Mouse (Mus musculus) myocyte (in vitro differentiated cells): Measurements from ENCODE around the gene Peak1. TPM values are rescaled to one million over a fixed set of nuclear protein-coding genes. Genes with fewer than 3 reads are reported as not detected.

Source experiments
- H3K27me3 ChIP-seq: one replicate; pipeline ENCODE4 v1.6.1; 2011; ENCODE audit not compliant: control insufficient read depth, insufficient read depth, insufficient read length
- H3K36me3 ChIP-seq: one replicate; pipeline ENCODE4 v1.6.1; 2011; ENCODE audit not compliant: control insufficient read depth, insufficient read depth
- H3K4me2 ChIP-seq: one replicate; pipeline ENCODE4 v1.6.1; 2011; ENCODE audit warnings: low read depth, control low read depth
- H3K4me3 ChIP-seq: one replicate; pipeline ENCODE4 v1.5.1; 2011; ENCODE audit warnings: mild to moderate bottlenecking, control low read depth, moderate library complexity
- H3K79me2 ChIP-seq: one replicate; pipeline ENCODE4 v1.6.1; 2011; ENCODE audit not compliant: control insufficient read depth, insufficient read depth
- H3ac ChIP-seq: one replicate; pipeline ENCODE4 v1.6.1; 2011; ENCODE audit not compliant: control insufficient read depth, insufficient read length
- CEBPB ChIP-seq: IDR thresholded peaks from 2 replicates; pipeline ENCODE4 v1.6.1; 2011; ENCODE audit warnings: mild to moderate bottlenecking, moderate library complexity; ENCODE audit not compliant: poor library complexity, insufficient read depth, severe bottlenecking
- E2F4 ChIP-seq: IDR thresholded peaks from one replicate; pipeline ENCODE4 v1.6.1; 2011; ENCODE audit warnings: mild to moderate bottlenecking, control low read depth, moderate library complexity; ENCODE audit not compliant: insufficient read depth
- MAX ChIP-seq: IDR thresholded peaks from one replicate; pipeline ENCODE4 v1.6.1; 2011; ENCODE audit warnings: low read depth, mild to moderate bottlenecking, control low read depth
- MYOD1 ChIP-seq, 3 experiments: IDR thresholded peaks; one replicate each; pipeline ENCODE4 v1.6.1; 2011; ENCODE audit warnings: control low read depth in 2 of 3, low read depth in 2 of 3, mild to moderate bottlenecking in 2 of 3, moderate library complexity in 1 of 3; ENCODE audit not compliant: insufficient read length in 2 of 3, control insufficient read depth in 1 of 3
- MYOG ChIP-seq, 3 experiments: IDR thresholded peaks; one replicate each; pipeline ENCODE4 v1.6.1; 2011; ENCODE audit warnings: control low read depth in 2 of 3, low read depth in 2 of 3, mild to moderate bottlenecking in 2 of 3; ENCODE audit not compliant: insufficient read length in 2 of 3, control insufficient read depth in 1 of 3, insufficient read depth in 1 of 3
- POLR2A ChIP-seq: IDR thresholded peaks from one replicate; pipeline ENCODE4 v1.6.1; 2011; ENCODE audit warnings: low read depth, mild to moderate bottlenecking, control low read depth, moderate library complexity; ENCODE audit not compliant: insufficient read length
- POLR2AphosphoS2 ChIP-seq: IDR thresholded peaks from one replicate; pipeline ENCODE4 v1.6.1; 2011; ENCODE audit warnings: low read depth, control low read depth; ENCODE audit not compliant: insufficient read length
- REST ChIP-seq: IDR thresholded peaks from one replicate; pipeline ENCODE4 v1.6.1; 2011; ENCODE audit warnings: mild to moderate bottlenecking, control low read depth, moderate library complexity; ENCODE audit not compliant: insufficient read depth, insufficient read length
- SRF ChIP-seq: IDR thresholded peaks from one replicate; pipeline ENCODE4 v1.6.1; 2011; ENCODE audit warnings: low read depth; ENCODE audit not compliant: control insufficient read depth, insufficient read length
- TCF12 ChIP-seq: IDR thresholded peaks from one replicate; pipeline ENCODE4 v1.6.1; 2011; ENCODE audit warnings: mild to moderate bottlenecking, control low read depth; ENCODE audit not compliant: poor library complexity, insufficient read depth, severe bottlenecking
- TCF3 ChIP-seq: IDR thresholded peaks from one replicate; pipeline ENCODE4 v1.6.1; 2011; ENCODE audit warnings: low read depth, control low read depth; ENCODE audit not compliant: insufficient read length
- USF1 ChIP-seq: IDR thresholded peaks from one replicate; pipeline ENCODE4 v1.6.1; 2011; ENCODE audit warnings: low read depth, mild to moderate bottlenecking, control low read depth, moderate library complexity
- polyA plus RNA-seq: library from polyadenylated mRNA; unstranded; fragments of >200 nt; fragmentation: generic; extraction: Trizol; gene quantifications from one replicate; pipeline ENCODE4 v1.2.1, GENCODE M21; 2012; ENCODE audit warnings: missing spikeins

The Peak1 gene
- polyA plus RNA-seq, 1 experiment = 13.3 TPM

DNA sequence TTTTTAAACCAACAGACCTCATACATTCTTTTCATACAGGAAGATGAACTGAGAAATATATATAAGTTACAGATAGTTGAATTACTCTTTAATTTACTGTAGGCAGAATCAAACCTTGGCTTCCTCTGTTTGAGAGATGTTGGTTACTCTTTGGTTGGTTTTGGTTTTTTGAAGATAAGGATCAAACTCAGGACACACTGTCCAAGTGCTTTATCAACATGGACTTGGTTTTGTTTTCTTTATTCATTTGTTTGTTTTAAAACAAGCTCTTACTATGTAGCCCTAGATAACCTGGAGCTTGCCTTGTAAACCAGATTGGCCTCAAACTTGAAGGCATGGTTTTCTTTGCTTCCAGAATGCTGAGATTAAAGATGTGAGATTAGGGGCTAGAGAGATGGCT lies 85.1 kb downstream of the Peak1 start:
- peaks cover 74% of the 10 kb centered on the region for H3K79me2 ChIP-seq
- H3K4me2 ChIP-seq = no peak overlapping the region
- H3K4me3 ChIP-seq = no peak overlapping the region
- no peaks in the 10 kb centered on the region for H3K27me3 ChIP-seq
- TF ChIP-seq SRF (no peak), REST (no peak), TCF12 (no peak), POLR2A (no peak), USF1 (no peak), MYOG (IDR thresholded peaks at IDR 0.05; ENCODE audit: control insufficient read depth in 1 of 3, insufficient read depth in 1 of 3, insufficient read length in 2 of 3, low read depth in 2 of 3) (no peak), MYOD1 (IDR thresholded peaks at IDR 0.05; ENCODE audit: control insufficient read depth in 1 of 3, insufficient read length in 2 of 3, low read depth in 2 of 3) (no peak), MAX (no peak), E2F4 (no peak), TCF3 (no peak), POLR2AphosphoS2 (no peak)
- no peaks in the 10 kb centered on the region for H3K36me3 ChIP-seq
- no peak overlapping the region for H3ac ChIP-seq

DNA sequence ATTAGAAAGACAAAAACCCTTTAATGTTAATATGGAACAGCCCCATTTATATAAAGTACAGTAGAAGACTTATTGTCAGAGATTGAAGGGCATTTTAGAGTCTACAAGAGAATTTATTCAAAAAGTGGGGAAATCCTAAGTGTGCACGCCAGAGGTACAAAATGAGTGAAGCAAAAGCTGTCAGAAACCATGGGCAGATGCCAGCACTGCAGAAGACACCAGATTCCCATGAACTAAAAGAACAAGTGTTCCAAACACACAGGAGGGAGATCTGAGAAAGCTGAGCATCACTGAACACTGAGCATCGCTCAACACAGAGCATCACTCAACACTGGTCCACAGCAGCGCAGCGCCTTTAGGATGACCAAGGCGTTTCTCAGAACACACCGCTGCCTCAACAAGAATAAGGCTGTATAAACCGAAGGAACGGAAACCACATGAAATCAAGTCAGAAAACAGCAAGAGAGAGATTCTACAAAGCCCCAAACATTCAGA lies 91.3 kb downstream of the Peak1 start:
- Histone ChIP-seq H3K36me3 (no peaks in the 10 kb centered on the region), H3K4me2 (no peak overlapping the region), H3K79me2 (peaks cover 52% of the 10 kb centered on the region), H3K4me3 (no peak overlapping the region), H3K27me3 (no peaks in the 10 kb centered on the region), H3ac (no peak overlapping the region)
- TF ChIP-seq E2F4 (no peak), POLR2A (no peak), MYOD1 (IDR thresholded peaks at IDR 0.05; ENCODE audit: control insufficient read depth in 1 of 3, insufficient read length in 2 of 3, low read depth in 2 of 3) (no peak), POLR2AphosphoS2 (no peak), REST (no peak), TCF3 (no peak), MAX (no peak), TCF12 (no peak), SRF (no peak), USF1 (no peak), MYOG (IDR thresholded peaks at IDR 0.05; ENCODE audit: control insufficient read depth in 1 of 3, insufficient read depth in 1 of 3, insufficient read length in 2 of 3, low read depth in 2 of 3) (no peak), CEBPB (no peak)

DNA sequence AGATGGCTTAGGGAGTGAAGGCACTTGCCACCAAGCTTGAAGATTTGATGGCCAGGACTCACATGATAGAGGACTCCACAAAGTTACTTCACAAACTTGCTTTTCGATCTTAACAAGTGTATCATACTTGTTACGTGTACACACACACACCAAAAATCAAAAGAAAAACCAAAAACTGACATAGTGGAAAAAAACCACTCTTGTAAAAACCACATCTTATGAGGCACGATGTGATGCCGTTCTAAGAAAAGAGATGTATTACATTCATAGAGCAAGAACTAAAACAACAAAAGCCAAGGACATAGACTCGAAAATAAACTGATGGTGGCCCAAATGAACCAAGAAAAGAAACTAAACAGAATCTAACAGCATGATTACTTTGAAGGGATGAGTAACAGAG lies 92.1 kb downstream of the Peak1 start:
- H3K4me2 ChIP-seq = no peak overlapping the region
- TF ChIP-seq CEBPB (no peak), POLR2A (no peak), TCF12 (no peak), POLR2AphosphoS2 (no peak), MYOG (IDR thresholded peaks at IDR 0.05; ENCODE audit: control insufficient read depth in 1 of 3, insufficient read depth in 1 of 3, insufficient read length in 2 of 3, low read depth in 2 of 3) (no peak), SRF (no peak), E2F4 (no peak), TCF3 (no peak), USF1 (no peak)
- no peaks in the 10 kb centered on the region for H3K27me3 ChIP-seq
- H3K36me3 ChIP-seq = no peaks in the 10 kb centered on the region
- peaks cover 45% of the 10 kb centered on the region for H3K79me2 ChIP-seq
- no peak overlapping the region for H3K4me3 ChIP-seq
- H3ac ChIP-seq = no peak overlapping the region

DNA sequence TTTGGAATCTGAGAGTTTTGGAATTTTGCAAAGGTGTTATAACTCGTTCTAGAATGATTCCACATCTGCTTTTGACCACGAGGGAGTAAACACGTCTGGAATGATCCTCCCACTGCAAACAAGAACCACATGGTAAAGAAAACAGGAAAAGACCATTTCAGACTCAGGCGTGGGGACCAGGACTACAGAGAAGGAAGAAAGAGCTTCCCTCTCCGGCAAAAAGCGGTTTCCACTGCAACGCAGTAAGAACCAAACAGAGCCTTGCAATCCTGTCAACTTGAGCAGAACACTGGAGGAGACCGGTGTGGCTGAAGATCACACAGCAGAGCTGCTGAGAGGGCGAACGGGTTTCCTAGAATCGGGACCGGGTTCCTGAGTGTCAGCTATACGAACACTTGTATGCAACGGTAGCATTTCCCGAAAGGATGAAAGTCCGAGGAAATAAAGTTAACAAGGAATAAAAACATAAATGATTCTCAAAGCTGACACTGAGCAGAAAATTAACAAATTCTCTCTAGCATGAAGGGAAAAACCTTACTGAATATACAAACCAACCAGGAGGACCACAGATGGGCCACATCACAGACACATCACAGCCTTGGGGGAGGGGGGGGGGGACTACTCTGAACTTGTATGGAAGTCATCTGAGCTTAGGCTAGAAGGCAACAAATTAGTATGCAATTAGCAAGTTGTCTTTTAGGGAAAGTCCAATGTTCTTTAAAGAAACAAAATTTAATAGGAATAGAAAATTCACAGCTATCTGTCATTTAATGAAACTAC lies 93.1 kb downstream of the Peak1 start:
- H3ac ChIP-seq = no peak overlapping the region
- no peaks in the 10 kb centered on the region for H3K27me3 ChIP-seq
- no peak overlapping the region for H3K4me2 ChIP-seq
- H3K79me2 ChIP-seq = peaks cover 36% of the 10 kb centered on the region
- no peak for TF ChIP-seq MAX
- no peak for TF ChIP-seq CEBPB
- no peak for TF ChIP-seq REST
- TF ChIP-seq E2F4 = no peak
- no peak for TF ChIP-seq POLR2AphosphoS2
- TF ChIP-seq TCF3 = no peak
- TF ChIP-seq TCF12 = no peak
- no peak for TF ChIP-seq MYOD1 (IDR thresholded peaks at IDR 0.05; ENCODE audit: control insufficient read depth in 1 of 3, insufficient read length in 2 of 3, low read depth in 2 of 3)
- no peak for TF ChIP-seq USF1
- no peaks in the 10 kb centered on the region for H3K36me3 ChIP-seq
- no peak overlapping the region for H3K4me3 ChIP-seq

DNA sequence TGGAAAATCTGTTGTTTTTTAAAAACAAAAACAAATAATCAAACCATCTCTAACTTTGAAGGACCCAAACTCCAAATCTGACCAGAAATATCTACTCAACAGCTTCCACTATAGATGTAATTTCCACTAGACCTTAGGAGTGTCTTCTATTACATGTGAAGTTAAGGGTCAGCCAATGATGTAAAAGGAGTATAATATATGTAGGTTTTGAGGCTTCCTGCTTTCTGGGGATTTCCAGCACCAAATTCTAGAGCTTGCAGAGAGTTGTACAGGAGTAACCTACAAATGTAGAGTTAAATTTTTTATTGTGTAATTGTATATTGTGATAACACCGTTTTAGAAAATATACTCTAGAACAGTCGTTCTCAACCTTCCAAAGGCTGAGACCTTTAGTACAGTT lies 96.6 kb downstream of the Peak1 start:
- Histone ChIP-seq H3K4me3 (no peak overlapping the region), H3K27me3 (no peaks in the 10 kb centered on the region), H3ac (no peak overlapping the region), H3K36me3 (no peaks in the 10 kb centered on the region), H3K79me2 (peaks cover 14% of the 10 kb centered on the region), H3K4me2 (no peak overlapping the region)
- TF ChIP-seq USF1 = no peak
- TF ChIP-seq CEBPB = no peak
- TF ChIP-seq REST = no peak
- TF ChIP-seq TCF12 = no peak
- no peak for TF ChIP-seq POLR2AphosphoS2
- no peak for TF ChIP-seq MYOD1 (IDR thresholded peaks at IDR 0.05; ENCODE audit: control insufficient read depth in 1 of 3, insufficient read length in 2 of 3, low read depth in 2 of 3)
- TF ChIP-seq E2F4 = no peak
- no peak for TF ChIP-seq TCF3
- TF ChIP-seq MYOG (IDR thresholded peaks at IDR 0.05; ENCODE audit: control insufficient read depth in 1 of 3, insufficient read depth in 1 of 3, insufficient read length in 2 of 3, low read depth in 2 of 3) = no peak
- TF ChIP-seq SRF = no peak
- TF ChIP-seq MAX = no peak
